Mouse (Mus musculus) cerebellum, adult 2 months (tissue): ENCODE results near the gene Map1b.

Experiments
- CTCF ChIP-seq: fragments of 200-500 bp; IDR thresholded peaks from 2 replicates; pipeline ENCODE4 v1.5.1; 2011; ENCODE audit warnings: low read depth, mild to moderate bottlenecking, control low read depth, low read length, moderate library complexity, borderline replicate concordance; ENCODE audit not compliant: insufficient read depth
- POLR2A ChIP-seq: fragments of 200-500 bp; IDR thresholded peaks from 2 replicates; pipeline ENCODE4 v1.6.1; 2011; ENCODE audit warnings: low read length, control low read depth, borderline replicate concordance; ENCODE audit not compliant: insufficient read depth

- no peak for TF ChIP-seq CTCF
- TF ChIP-seq POLR2A = no peak
Measured at GRCm38 (mm10) chr13:99394694-99395093, 121.6 kb downstream of the Map1b start.
